Mouse (Mus musculus): Measurements from ENCODE around the gene Klhl42. TPM values are rescaled to one million over a fixed set of nuclear protein-coding genes. Genes with fewer than 3 reads are reported as not detected.

Gene Klhl42
- polyA plus RNA-seq, 1 experiment from 2014 or later: 6.3 TPM

DNA sequence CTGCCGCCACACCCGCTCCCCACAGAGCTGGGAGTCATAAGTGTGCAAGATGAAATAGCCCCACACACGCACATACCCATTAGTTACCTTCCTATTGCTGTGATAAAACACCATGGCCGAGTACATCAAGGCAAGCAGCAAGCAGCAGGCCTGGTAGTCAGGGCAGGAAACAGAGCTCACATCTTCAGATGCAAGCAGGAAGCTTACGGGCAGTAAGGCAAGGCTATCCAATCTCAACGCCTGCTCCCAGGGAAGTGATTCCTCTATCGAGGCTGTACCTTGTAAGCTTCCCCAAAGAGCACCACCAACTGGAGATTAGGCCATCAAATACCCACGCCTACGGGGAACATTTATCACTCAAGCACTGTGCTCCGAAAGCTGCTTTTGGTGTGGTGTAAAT lies 11.3 kb upstream of the Klhl42 start:
- no peak overlapping the region for H3K4me3 ChIP-seq (ENCODE audit: low read depth, low read length)
- H3K4me1 ChIP-seq (ENCODE audit: control insufficient read depth, insufficient read depth, low read length): no peaks in the 10 kb centered on the region
- ATAC-seq (no peak), DNase-seq (ENCODE audit: low spot score) (no peak)
- WGBS: 91% methylated on average over 10 of the region's 10 CpGs
- H3K4me2 ChIP-seq (ENCODE audit: low read length): no peak overlapping the region
- no peak overlapping the region for H3K27ac ChIP-seq (ENCODE audit: low read depth, low read length)
- H3K9ac ChIP-seq (ENCODE audit: low read length): no peak overlapping the region
- no peaks in the 10 kb centered on the region for H3K9me3 ChIP-seq (replicated peaks; ENCODE audit: control insufficient read depth, low read length)
- no peaks in the 10 kb centered on the region for H3K36me3 ChIP-seq (ENCODE audit: control insufficient read depth, insufficient read depth, low read length)
- no peaks in the 10 kb centered on the region for H3K27me3 ChIP-seq (replicated peaks; ENCODE audit: control insufficient read depth, insufficient read depth, low read length)

DNA sequence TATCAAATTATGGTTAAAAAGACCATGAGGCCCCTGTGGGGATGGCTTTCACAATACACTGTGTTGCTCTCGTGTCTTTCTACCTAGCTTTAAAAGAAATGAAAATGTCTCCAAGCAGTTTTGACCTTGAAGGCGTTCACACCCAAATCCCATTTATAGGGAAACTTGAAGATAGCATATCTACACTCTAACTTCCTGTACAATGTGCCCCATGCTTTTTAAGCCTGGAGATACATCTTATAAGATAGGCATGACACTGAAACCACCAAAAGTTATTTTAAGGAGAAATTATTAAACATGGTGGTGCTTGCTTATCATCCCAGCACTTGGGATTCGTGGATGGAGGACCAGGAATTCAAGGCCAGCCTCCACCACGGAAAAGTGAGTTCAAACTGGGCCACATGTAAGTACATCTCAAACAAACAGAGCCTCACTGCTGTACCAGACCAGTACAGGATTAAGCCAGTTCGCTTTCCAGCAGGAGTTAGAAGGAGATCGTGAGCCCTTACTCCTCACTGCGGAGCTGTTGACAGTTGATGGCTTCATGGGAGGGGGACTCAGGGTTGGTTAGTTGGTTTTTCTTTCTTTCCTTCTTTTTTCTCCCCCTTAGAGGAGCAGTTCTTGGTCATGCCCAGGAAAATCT lies 5.7 kb upstream of the Klhl42 start:
- Histone ChIP-seq H3K4me3 (ENCODE audit: low read depth, low read length) (no peak overlapping the region), H3K27me3 (replicated peaks; ENCODE audit: control insufficient read depth, insufficient read depth, low read length) (no peaks in the 10 kb centered on the region), H3K9me3 (replicated peaks; ENCODE audit: control insufficient read depth, low read length) (no peaks in the 10 kb centered on the region), H3K4me2 (ENCODE audit: low read length) (no peak overlapping the region), H3K4me1 (ENCODE audit: control insufficient read depth, insufficient read depth, low read length) (peaks cover 10% of the 10 kb centered on the region), H3K27ac (ENCODE audit: low read depth, low read length) (no peak overlapping the region), H3K36me3 (ENCODE audit: control insufficient read depth, insufficient read depth, low read length) (no peaks in the 10 kb centered on the region), H3K9ac (ENCODE audit: low read length) (no peak overlapping the region)
- ATAC-seq: no peak
- no peak for DNase-seq (ENCODE audit: low spot score)
- WGBS: 54% methylated on average over 7 of the region's 7 CpGs

DNA sequence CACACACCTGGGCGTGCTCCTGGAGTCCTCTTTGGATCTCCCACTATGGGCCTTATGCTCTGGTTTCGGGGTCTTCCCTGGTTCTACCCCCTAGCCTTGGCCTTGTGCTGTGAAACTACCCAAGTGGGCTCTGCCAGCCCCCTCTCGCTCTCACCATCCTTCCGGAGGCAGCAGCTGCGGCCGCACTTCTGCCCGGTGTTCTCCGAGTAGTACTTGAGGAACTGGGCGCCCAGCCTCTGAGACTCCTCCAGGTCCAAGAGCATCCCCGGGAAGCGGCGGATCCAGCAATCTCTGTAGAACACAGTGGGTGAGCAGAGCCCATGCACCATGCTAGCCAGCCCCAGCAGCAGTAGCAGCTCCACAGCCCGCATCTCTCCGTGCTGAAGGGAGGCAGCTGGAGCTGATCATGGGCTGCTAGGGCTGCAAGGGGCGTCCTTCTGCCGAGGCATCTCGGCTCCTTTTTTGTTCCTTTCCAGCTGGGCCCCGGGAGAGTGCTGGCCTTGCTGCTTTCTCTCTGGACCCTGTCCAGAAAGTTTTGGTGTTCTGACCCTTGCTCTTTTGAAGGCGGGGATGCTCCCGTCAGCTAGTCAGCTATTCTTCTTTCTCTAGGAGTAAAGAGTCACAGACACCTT lies 4.5 kb upstream of the Klhl42 start, which contains the start of gene Mansc4:
Mansc4 (minus strand) TSS at position 439 of the 632 bp plus-strand sequence.
- Histone ChIP-seq H3K4me1 (ENCODE audit: control insufficient read depth, insufficient read depth, low read length) (peaks cover 10% of the 10 kb centered on the region), H3K27ac (ENCODE audit: low read depth, low read length) (no peak within 1 kb of the TSS), H3K4me3 (ENCODE audit: low read depth, low read length) (peak within 1 kb of the TSS; percentile 12), H3K9ac (ENCODE audit: low read length) (peak within 1 kb of the TSS; percentile 59), H3K4me2 (ENCODE audit: low read length) (peak within 1 kb of the TSS; percentile 55), H3K36me3 (ENCODE audit: control insufficient read depth, insufficient read depth, low read length) (no peaks in the 10 kb centered on the region), H3K27me3 (replicated peaks; ENCODE audit: control insufficient read depth, insufficient read depth, low read length) (no peaks in the 10 kb centered on the region), H3K9me3 (replicated peaks; ENCODE audit: control insufficient read depth, low read length) (no peaks in the 10 kb centered on the region)
- ATAC-seq: peak; percentile 28; the same call in 1 of the 2 replicates
- 4% methylated on average over 20 of the region's 20 CpGs for WGBS
- peak; percentile 48 for DNase-seq (ENCODE audit: low spot score)

DNA sequence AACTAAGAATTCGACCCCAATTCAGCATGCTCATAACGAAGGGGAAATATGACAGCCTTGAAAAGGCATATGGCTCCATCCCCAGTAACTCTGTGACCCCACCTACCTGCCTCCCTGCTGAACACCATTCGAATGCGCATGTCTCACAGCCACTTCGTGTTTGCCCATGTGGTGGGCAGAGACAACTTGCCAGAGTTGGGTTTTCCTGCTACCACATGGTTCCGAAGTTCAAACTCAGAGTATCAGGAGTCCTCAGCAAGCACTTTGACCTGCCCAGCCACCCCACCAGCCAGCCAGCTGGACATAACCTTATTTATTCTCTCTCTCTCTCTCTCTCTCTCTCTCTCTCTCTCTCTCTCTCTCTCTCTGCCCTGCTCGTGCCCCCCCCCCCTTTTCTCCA lies 3.4 kb upstream of the Klhl42 start:
- no peaks in the 10 kb centered on the region for H3K36me3 ChIP-seq (ENCODE audit: control insufficient read depth, insufficient read depth, low read length)
- no peaks in the 10 kb centered on the region for H3K27me3 ChIP-seq (replicated peaks; ENCODE audit: control insufficient read depth, insufficient read depth, low read length)
- peaks cover 15% of the 10 kb centered on the region for H3K4me1 ChIP-seq (ENCODE audit: control insufficient read depth, insufficient read depth, low read length)
- ATAC-seq: no peak
- H3K9me3 ChIP-seq (replicated peaks; ENCODE audit: control insufficient read depth, low read length): no peaks in the 10 kb centered on the region
- no peak overlapping the region for H3K9ac ChIP-seq (ENCODE audit: low read length)
- 54% methylated on average over 6 of the region's 7 CpGs for WGBS
- DNase-seq (ENCODE audit: low spot score): no peak
- no peak overlapping the region for H3K4me3 ChIP-seq (ENCODE audit: low read depth, low read length)
- H3K4me2 ChIP-seq (ENCODE audit: low read length): no peak overlapping the region
- no peak overlapping the region for H3K27ac ChIP-seq (ENCODE audit: low read depth, low read length)

DNA sequence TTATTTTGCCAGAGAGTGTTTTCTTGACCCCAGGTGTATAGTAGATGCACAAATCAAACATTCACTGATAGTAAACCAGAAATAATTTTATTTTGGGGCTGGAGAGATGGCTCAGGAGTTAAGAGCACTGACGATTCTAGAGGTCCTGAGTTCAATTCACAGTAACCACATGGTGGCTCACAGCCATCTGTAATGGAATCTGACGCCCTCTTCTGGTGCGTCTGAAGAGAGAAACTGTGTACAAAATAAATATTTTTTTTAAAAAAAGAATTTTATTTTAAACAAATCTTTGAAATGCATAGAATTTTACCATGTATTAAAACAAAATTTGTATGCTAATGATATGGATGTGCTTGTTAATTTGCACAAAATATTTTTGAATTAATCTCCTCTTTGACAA lies 2.7 kb upstream of the Klhl42 start:
- 79% methylated on average over 3 of the region's 3 CpGs for whole genome bisulfite sequencing

DNA sequence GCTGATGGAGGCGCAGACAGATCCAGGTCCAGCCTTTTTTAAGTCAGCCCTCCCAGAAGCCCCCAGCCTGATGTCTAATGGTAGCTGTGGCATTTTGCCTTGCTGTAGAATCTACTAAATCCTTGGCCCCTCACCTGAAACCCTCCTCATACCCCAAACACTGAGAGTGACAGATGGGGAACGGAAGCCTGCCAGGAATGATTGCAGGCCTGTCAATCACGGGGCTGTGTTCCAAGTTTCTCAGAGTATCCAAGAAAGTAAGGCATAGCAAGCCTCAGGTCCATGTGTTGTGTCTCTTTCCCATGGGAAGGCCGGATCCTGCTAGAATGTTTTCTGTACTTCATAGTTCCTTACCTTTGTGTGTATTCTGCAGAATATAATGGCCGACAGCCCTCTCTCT lies 988 bp upstream of the Klhl42 start:
- Histone ChIP-seq H3K27me3 (replicated peaks; ENCODE audit: control insufficient read depth, insufficient read depth, low read length) (no peaks in the 10 kb centered on the region), H3K4me2 (ENCODE audit: low read length) (peak overlapping the region; percentile 96), H3K4me3 (ENCODE audit: low read depth, low read length) (0 out of 2 replicates have a peak overlapping the region, but pooled peaks have one; percentile 75), H3K27ac (ENCODE audit: low read depth, low read length) (no peak overlapping the region), H3K36me3 (ENCODE audit: control insufficient read depth, insufficient read depth, low read length) (no peaks in the 10 kb centered on the region), H3K4me1 (ENCODE audit: control insufficient read depth, insufficient read depth, low read length) (peaks cover 19% of the 10 kb centered on the region), H3K9ac (ENCODE audit: low read length) (no peak overlapping the region), H3K9me3 (replicated peaks; ENCODE audit: control insufficient read depth, low read length) (no peaks in the 10 kb centered on the region)
- 59% methylated on average over 5 of the region's 5 CpGs for WGBS
- no peak for ATAC-seq
- DNase-seq (ENCODE audit: low spot score): peak; percentile 58

More for the DNA sequence above, 2.7 kb upstream of the Klhl42 start:
- no peak overlapping the region for H3K4me2 ChIP-seq (ENCODE audit: low read length)
- H3K4me3 ChIP-seq (ENCODE audit: low read depth, low read length): no peak overlapping the region
- H3K9me3 ChIP-seq (replicated peaks; ENCODE audit: control insufficient read depth, low read length): no peaks in the 10 kb centered on the region
- no peaks in the 10 kb centered on the region for H3K36me3 ChIP-seq (ENCODE audit: control insufficient read depth, insufficient read depth, low read length)
- H3K4me1 ChIP-seq (ENCODE audit: control insufficient read depth, insufficient read depth, low read length): peaks cover 15% of the 10 kb centered on the region
- no peak overlapping the region for H3K9ac ChIP-seq (ENCODE audit: low read length)
- ATAC-seq: no peak
- no peak overlapping the region for H3K27ac ChIP-seq (ENCODE audit: low read depth, low read length)
- DNase-seq (ENCODE audit: low spot score): no peak
- no peaks in the 10 kb centered on the region for H3K27me3 ChIP-seq (replicated peaks; ENCODE audit: control insufficient read depth, insufficient read depth, low read length)

DNA sequence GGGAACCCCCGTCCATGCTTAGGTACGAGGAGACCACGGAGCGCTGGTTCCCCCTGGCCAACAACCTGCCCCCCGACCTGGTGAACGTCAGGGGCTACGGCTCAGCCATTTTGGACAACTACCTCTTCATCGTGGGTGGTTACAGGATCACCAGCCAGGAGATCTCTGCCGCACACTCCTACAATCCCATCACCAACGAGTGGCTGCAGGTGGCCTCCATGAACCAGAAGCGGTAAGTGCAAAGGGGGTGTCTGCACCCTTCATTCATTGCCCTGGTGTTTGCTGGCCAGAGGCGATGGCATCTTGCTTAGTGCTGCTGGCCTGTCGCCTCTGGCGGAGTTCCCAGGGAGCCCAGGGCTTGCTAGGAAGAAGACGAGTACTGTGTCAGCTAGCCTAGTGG lies 957 bp downstream of the Klhl42 start:
- H3K27me3 ChIP-seq (replicated peaks; ENCODE audit: control insufficient read depth, insufficient read depth, low read length): no peaks in the 10 kb centered on the region
- peaks cover 12% of the 10 kb centered on the region for H3K4me1 ChIP-seq (ENCODE audit: control insufficient read depth, insufficient read depth, low read length)
- peak overlapping the region; percentile 89 for H3K9ac ChIP-seq (ENCODE audit: low read length)
- H3K36me3 ChIP-seq (ENCODE audit: control insufficient read depth, insufficient read depth, low read length): 0 out of 2 replicates have a peak, but pooled peaks cover 4% of the 10 kb centered on the region
- under 1% methylated on average over 15 of the region's 15 CpGs for WGBS
- H3K4me2 ChIP-seq (ENCODE audit: low read length): peak overlapping the region; percentile 96
- DNase-seq (ENCODE audit: low spot score) (peak; percentile 41), ATAC-seq (peak; percentile 19)
- H3K9me3 ChIP-seq (replicated peaks; ENCODE audit: control insufficient read depth, low read length): no peaks in the 10 kb centered on the region
- peak overlapping the region; percentile 75 for H3K4me3 ChIP-seq (ENCODE audit: low read depth, low read length)
- H3K27ac ChIP-seq (ENCODE audit: low read depth, low read length): peak overlapping the region; percentile 88

DNA sequence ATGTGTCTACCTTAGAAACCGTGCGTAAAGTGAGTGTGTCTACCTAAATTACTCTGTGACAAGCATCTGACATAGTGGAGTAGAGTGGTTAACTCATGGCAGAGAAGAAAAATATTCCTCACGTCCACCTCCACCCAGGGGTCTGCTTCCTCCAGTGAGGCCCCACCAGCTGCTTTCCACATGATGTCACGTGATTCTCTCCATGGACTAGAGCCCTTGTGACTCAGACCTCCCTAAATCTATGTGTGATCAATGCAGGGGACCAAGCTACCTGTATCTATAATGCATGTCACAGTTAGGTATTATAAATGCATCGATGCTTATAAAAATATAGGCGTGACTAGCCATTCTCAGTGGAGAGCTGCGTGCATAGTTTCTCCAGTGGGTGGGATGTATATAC lies 3.6 kb downstream of the Klhl42 start:
- Histone ChIP-seq H3K4me1 (ENCODE audit: control insufficient read depth, insufficient read depth, low read length) (peaks cover 12% of the 10 kb centered on the region), H3K4me2 (ENCODE audit: low read length) (no peak overlapping the region), H3K4me3 (ENCODE audit: low read depth, low read length) (no peak overlapping the region), H3K27ac (ENCODE audit: low read depth, low read length) (no peak overlapping the region), H3K9me3 (replicated peaks; ENCODE audit: control insufficient read depth, low read length) (no peaks in the 10 kb centered on the region), H3K36me3 (ENCODE audit: control insufficient read depth, insufficient read depth, low read length) (0 out of 2 replicates have a peak, but pooled peaks cover 4% of the 10 kb centered on the region), H3K9ac (ENCODE audit: low read length) (no peak overlapping the region), H3K27me3 (replicated peaks; ENCODE audit: control insufficient read depth, insufficient read depth, low read length) (no peaks in the 10 kb centered on the region)
- 86% methylated on average over 7 of the region's 7 CpGs for WGBS
- DNase-seq (ENCODE audit: low spot score): no peak
- no peak for ATAC-seq

DNA sequence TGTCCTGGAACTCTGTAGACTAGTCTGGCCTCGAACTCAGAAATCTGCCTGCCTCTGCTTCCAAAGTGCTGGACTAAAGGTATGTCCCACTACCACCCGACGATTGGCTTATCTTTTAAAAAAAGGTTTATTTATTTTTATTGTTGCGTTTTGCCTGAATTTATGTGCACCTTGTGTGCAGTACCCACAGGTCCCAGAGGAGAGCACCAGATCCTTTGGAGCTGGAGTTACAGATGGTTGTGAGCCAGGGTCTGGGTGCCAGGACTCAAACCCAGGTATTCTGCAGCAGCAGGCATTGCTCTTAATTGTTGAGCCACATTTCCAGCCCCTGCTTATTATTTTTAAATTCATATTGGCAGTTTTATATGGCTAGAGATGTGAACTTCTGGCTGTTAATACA lies 4.9 kb downstream of the Klhl42 start:
- H3K4me2 ChIP-seq (ENCODE audit: low read length): no peak overlapping the region
- H3K27me3 ChIP-seq (replicated peaks; ENCODE audit: control insufficient read depth, insufficient read depth, low read length): no peaks in the 10 kb centered on the region
- H3K9ac ChIP-seq (ENCODE audit: low read length): no peak overlapping the region
- peaks cover 9% of the 10 kb centered on the region for H3K4me1 ChIP-seq (ENCODE audit: control insufficient read depth, insufficient read depth, low read length)
- 0 out of 2 replicates have a peak, but pooled peaks cover 4% of the 10 kb centered on the region for H3K36me3 ChIP-seq (ENCODE audit: control insufficient read depth, insufficient read depth, low read length)
- WGBS: 94% methylated on average over 4 of the region's 4 CpGs
- H3K4me3 ChIP-seq (ENCODE audit: low read depth, low read length): no peak overlapping the region
- DNase-seq (ENCODE audit: low spot score) (no peak), ATAC-seq (no peak)
- H3K9me3 ChIP-seq (replicated peaks; ENCODE audit: control insufficient read depth, low read length): no peaks in the 10 kb centered on the region
- H3K27ac ChIP-seq (ENCODE audit: low read depth, low read length): no peak overlapping the region
